8 mouse cellular contexts compared by ENCODE assay signal in the genomic region with DNA sequence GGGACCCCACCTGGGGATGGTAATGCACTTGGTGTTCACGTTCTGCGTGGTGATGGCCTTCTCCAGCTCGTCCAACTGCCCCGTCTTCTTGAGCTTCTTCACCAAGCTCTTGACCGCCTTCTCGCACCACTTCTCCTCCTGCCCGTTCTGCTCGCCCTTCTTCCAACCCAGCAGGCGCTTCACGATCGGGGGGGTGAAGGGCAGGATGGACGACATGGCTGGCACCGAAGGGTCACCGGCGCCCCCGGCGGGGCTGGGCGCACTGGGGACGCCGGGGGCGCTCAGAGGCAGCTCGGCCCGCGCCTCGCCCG. TPM values are rescaled to one million over a fixed set of nuclear protein-coding genes. Genes with fewer than 3 reads are reported as not detected.
DNase-seq lines count a peak whose midpoint lies in the region; ATAC-seq and TF ChIP-seq lines count a peak whose summit lies in the region.

No protein-coding gene starts in this region.

- ATAC-seq in lung, embryonic 14.5 days (ENCODE audit: insufficient read depth), result no peak; the same call in 1 of the 2 replicates
- no peak for ATAC-seq in embryonic facial prominence, embryonic 12.5 days (ENCODE audit: insufficient number of reproducible peaks, insufficient read depth, low FRiP score, low TSS enrichment)
- no peak for ATAC-seq in intestine, embryonic 16.5 days
- no peak for ATAC-seq in neural tube, embryonic 14.5 days (ENCODE audit: low read depth)

- peaks cover 45% of the 10 kb centered on the region for H3K4me1 ChIP-seq in lung, embryonic 14.5 days (ENCODE audit: insufficient read depth)
- peaks cover 54% of the 10 kb centered on the region for H3K4me1 ChIP-seq in embryonic facial prominence, embryonic 12.5 days
- H3K4me1 ChIP-seq in intestine, embryonic 16.5 days (ENCODE audit: control insufficient read depth, insufficient read depth, low read length), result peaks cover 55% of the 10 kb centered on the region
- H3K4me1 ChIP-seq in neural tube, embryonic 14.5 days (ENCODE audit: control insufficient read depth, insufficient read depth, low read length), result peaks cover 32% of the 10 kb centered on the region

- H3K27me3 ChIP-seq in lung, embryonic 14.5 days (ENCODE audit: insufficient read depth, low read length), result no peaks in the 10 kb centered on the region
- H3K27me3 ChIP-seq in embryonic facial prominence, embryonic 12.5 days, result no peaks in the 10 kb centered on the region
- no peaks in the 10 kb centered on the region for H3K27me3 ChIP-seq in intestine, embryonic 16.5 days (replicated peaks; ENCODE audit: control insufficient read depth, insufficient read depth, low read length)
- no peaks in the 10 kb centered on the region for H3K27me3 ChIP-seq in neural tube, embryonic 14.5 days (ENCODE audit: control insufficient read depth, insufficient read depth, low read length)

- H3K4me2 ChIP-seq in lung, embryonic 14.5 days, result peak overlapping the region; percentile 73
- peak overlapping the region; percentile 90 for H3K4me2 ChIP-seq in embryonic facial prominence, embryonic 12.5 days (replicated peaks)
- peak overlapping the region; percentile 85 for H3K4me2 ChIP-seq in intestine, embryonic 16.5 days (ENCODE audit: low read depth, low read length)
- peak overlapping the region; percentile 99 for H3K4me2 ChIP-seq in neural tube, embryonic 14.5 days (ENCODE audit: low read depth, low read length)

- H3K9me3 ChIP-seq in lung, embryonic 14.5 days (ENCODE audit: low read depth, low read length), result peaks cover 4% of the 10 kb centered on the region; the same call in 1 of the 2 replicates
- H3K9me3 ChIP-seq in embryonic facial prominence, embryonic 12.5 days, result no peaks in the 10 kb centered on the region
- H3K9me3 ChIP-seq in intestine, embryonic 16.5 days (ENCODE audit: control insufficient read depth, low read length), result peaks cover 3% of the 10 kb centered on the region
- H3K9me3 ChIP-seq in neural tube, embryonic 14.5 days (ENCODE audit: control insufficient read depth, low read length), result no peaks in the 10 kb centered on the region

- H3K4me3 ChIP-seq in lung, embryonic 14.5 days (ENCODE audit: low read depth, low read length), result peak overlapping the region; percentile 87
- peak overlapping the region; percentile 84 for H3K4me3 ChIP-seq in embryonic facial prominence, embryonic 12.5 days
- peak overlapping the region; percentile 95 for H3K4me3 ChIP-seq in intestine, embryonic 16.5 days (ENCODE audit: low read length)
- peak overlapping the region; percentile 74 for H3K4me3 ChIP-seq in neural tube, embryonic 14.5 days (ENCODE audit: low read depth, low read length)

- DNase-seq in lung, embryonic 14.5 days, result no peak
- no peak for DNase-seq in lung, postnatal 14 days
- DNase-seq in right cerebral cortex, postnatal 10 days (ENCODE audit: low spot score in 2 of 2), result no peak
- DNase-seq in spleen, adult 18-20 months, result no peak
- no peak for DNase-seq in layer of hippocampus, postnatal 25 days (ENCODE audit: extremely low spot score in 1 of 2, low spot score in 1 of 2)

- peak overlapping the region; percentile 92 for H3K9ac ChIP-seq in lung, embryonic 14.5 days
- H3K9ac ChIP-seq in embryonic facial prominence, embryonic 12.5 days, result peak overlapping the region; percentile 97
- H3K9ac ChIP-seq in intestine, embryonic 16.5 days (ENCODE audit: low read depth, low read length), result peak overlapping the region; percentile 96
- peak overlapping the region; percentile 70 for H3K9ac ChIP-seq in neural tube, embryonic 14.5 days (replicated peaks; ENCODE audit: low read depth, low read length)

- TF ChIP-seq CTCF in lung, embryonic 14.5 days (IDR thresholded peaks at IDR 0.05; ENCODE audit: low read depth), result no peak

- H3K36me3 ChIP-seq in lung, embryonic 14.5 days (ENCODE audit: insufficient read depth), result no peaks in the 10 kb centered on the region
- no peaks in the 10 kb centered on the region for H3K36me3 ChIP-seq in embryonic facial prominence, embryonic 12.5 days
- no peaks in the 10 kb centered on the region for H3K36me3 ChIP-seq in intestine, embryonic 16.5 days (ENCODE audit: control insufficient read depth, insufficient read depth, low read length)
- no peaks in the 10 kb centered on the region for H3K36me3 ChIP-seq in neural tube, embryonic 14.5 days (ENCODE audit: control insufficient read depth, insufficient read depth, low read length)

- under 1% methylated on average over 26 of the region's 26 CpGs for WGBS in lung, embryonic 14.5 days
- WGBS in embryonic facial prominence, embryonic 12.5 days, result under 1% methylated on average over 26 of the region's 26 CpGs
- under 1% methylated on average over 26 of the region's 26 CpGs for WGBS in intestine, embryonic 16.5 days
- 0% methylated on average over 26 of the region's 26 CpGs for WGBS in neural tube, embryonic 14.5 days

- H3K27ac ChIP-seq in lung, embryonic 14.5 days (ENCODE audit: low read depth), result peak overlapping the region; percentile 98
- H3K27ac ChIP-seq in embryonic facial prominence, embryonic 12.5 days, result peak overlapping the region; percentile 98
- H3K27ac ChIP-seq in intestine, embryonic 16.5 days (ENCODE audit: low read length), result peak overlapping the region; percentile 96
- H3K27ac ChIP-seq in neural tube, embryonic 14.5 days (ENCODE audit: low read depth, low read length), result peak overlapping the region; percentile 78

RNA-seq across cellular contexts. Expression of a gene that starts 0.4 kb away (rescaled TPM):
- polyA plus RNA-seq in lung, embryonic 14.5 days (2014; fragmentation: Nextera tagmentation; extraction: Ambion mirVana), result 16.1 and 16.4 TPM in 2 replicates
- 37.4 and 38.6 TPM in 2 replicates for polyA plus RNA-seq in embryonic facial prominence, embryonic 12.5 days (2016; fragmentation: Nextera tagmentation; extraction: Ambion mirVana)
- 10.9 and 11.8 TPM in 2 replicates for polyA plus RNA-seq in intestine, embryonic 16.5 days (2015; fragmentation: Nextera tagmentation; extraction: Ambion mirVana)
- 6.4 and 9.3 TPM in 2 replicates for polyA plus RNA-seq in neural tube, embryonic 14.5 days (2014; fragmentation: Nextera tagmentation; extraction: Ambion mirVana)
- total RNA-seq in layer of hippocampus, postnatal 25 days (2021), result 10 to 100 TPM; 38.0 to 44.6 TPM
